Comparison of ENCODE assay signal across 17 mouse cellular contexts in the genomic region with DNA sequence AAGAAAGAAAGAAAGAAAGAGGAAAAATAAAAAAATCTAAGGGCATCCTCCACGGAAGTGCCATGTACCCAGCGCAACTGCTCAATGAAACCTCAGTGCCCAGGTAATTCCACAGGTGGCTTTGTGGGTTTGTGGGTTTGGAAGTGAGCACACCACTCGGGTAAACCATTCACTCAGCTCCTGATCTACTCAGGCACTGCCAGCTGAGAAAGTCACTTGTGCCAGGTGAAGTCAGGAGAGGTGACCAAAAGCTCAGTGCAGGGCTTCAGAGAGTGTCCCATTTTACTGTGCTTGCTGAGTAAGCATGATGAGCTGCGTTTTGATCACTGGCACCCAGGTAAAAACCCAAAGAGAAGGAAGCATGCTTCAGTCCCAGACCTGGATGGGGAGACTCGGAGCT.
"Had no signal": no experiment of that assay in that cellular context is flagged by ENCODE, and none has a peak within 500 bp of the region (broad histone marks: within the 10 kb centered on the region; RNA-seq: fewer than 3 reads in every experiment).

No protein-coding gene starts in this region.

- H3K4me3 ChIP-seq: midbrain, embryonic 10.5 days; midbrain, embryonic 12.5 days; myocyte; neural tube, embryonic 13.5 days; neural tube, embryonic 15.5 days had no signal

- H3K36me3 ChIP-seq: midbrain, embryonic 10.5 days; midbrain, embryonic 12.5 days; neural tube, embryonic 13.5 days; neural tube, embryonic 15.5 days had no signal

- H3K9ac ChIP-seq: lung, embryonic 14.5 days; midbrain, embryonic 12.5 days; neural tube, embryonic 13.5 days; neural tube, embryonic 15.5 days had no signal

- H3K27me3 ChIP-seq: midbrain, embryonic 12.5 days; neural tube, embryonic 13.5 days; neural tube, embryonic 15.5 days had no signal

- H3K4me1 ChIP-seq: midbrain, embryonic 10.5 days; midbrain, embryonic 12.5 days; neural tube, embryonic 13.5 days; neural tube, embryonic 15.5 days had no signal

- DNase-seq: lung, embryonic 14.5 days; lung, postnatal 10 days; lung, postnatal 4 days; midbrain, embryonic 14.5 days; retina, postnatal 1 day; right cerebral cortex, adult 18-20 months; right cerebral cortex, postnatal 25 days; right cerebral cortex, postnatal 4 days; spleen, adult 18-20 months; thymus, adult 18-20 months; thymus, postnatal 14 days; thymus, postnatal 36 days had no signal

- H3K27ac ChIP-seq: midbrain, embryonic 10.5 days; midbrain, embryonic 12.5 days; neural tube, embryonic 13.5 days; neural tube, embryonic 15.5 days had no signal
